Mouse (Mus musculus) cortical plate, adult 2 months (tissue): ENCODE data around the gene Gar1.

ENCODE experiments used
- CTCF ChIP-seq: fragments of 200-500 bp; IDR thresholded peaks from 2 replicates; pipeline ENCODE4 v1.5.1; 2011; ENCODE audit warnings: mild to moderate bottlenecking, control low read depth, low read length; ENCODE audit not compliant: insufficient read depth; ENCODE audit errors: extremely low read depth
- POLR2A ChIP-seq: fragments of 200-500 bp; IDR thresholded peaks from 2 replicates; pipeline ENCODE4 v1.6.1; 2011; ENCODE audit warnings: mild to moderate bottlenecking, low read length, control low read depth; ENCODE audit not compliant: insufficient read depth; ENCODE audit errors: extremely low read depth

GRCm38 (mm10) chr3:129782746-129783145, 48.5 kb downstream of the Gar1 start:
- no peak for TF ChIP-seq CTCF
- TF ChIP-seq POLR2A: no peak
